Mouse (Mus musculus): ENCODE measurements around the gene Ccdc6.

DNA sequence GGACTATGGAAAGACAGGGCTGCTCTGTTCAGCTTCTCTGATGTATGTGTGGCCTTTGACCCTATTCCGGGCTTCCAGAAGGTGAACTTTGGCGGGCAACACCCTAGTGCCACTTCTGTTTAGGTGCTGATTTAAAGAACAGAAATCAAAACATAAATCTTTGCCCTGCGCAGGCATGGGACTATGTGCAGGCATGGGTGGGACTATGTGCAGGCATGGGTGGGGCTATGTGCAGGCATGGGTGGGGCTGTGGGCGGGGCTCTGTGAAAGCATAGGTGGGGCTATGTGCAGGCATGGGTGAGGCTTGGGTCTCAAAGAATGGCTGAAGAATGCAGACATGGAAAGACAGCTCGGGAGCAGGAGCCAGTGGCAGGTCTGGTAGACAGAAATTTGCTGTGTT lies 13.1 kb downstream of the Ccdc6 start:
- TF ChIP-seq CTCF (IDR thresholded peaks at IDR 0.05; ENCODE audit: low read depth, low read length), result no peak
- TF ChIP-seq POLR2AphosphoS5 (IDR thresholded peaks at IDR 0.05; ENCODE audit: insufficient replicate concordance, low read depth, low read length), result no peak
- TF ChIP-seq GATA1 (IDR thresholded peaks at IDR 0.05; ENCODE audit: borderline replicate concordance, low read length), result no peak
- TF ChIP-seq TAL1 (conservative IDR thresholded peaks at IDR 0.05; ENCODE audit: low read depth, low read length), result no peak
